Mouse (Mus musculus) stomach, embryonic 15.5 days (tissue): ENCODE measurements around the gene Mitd1. TPM values are rescaled to one million over a fixed set of nuclear protein-coding genes. Genes with fewer than 3 reads are reported as not detected.

ENCODE experiments used
- ATAC-seq: fragments of 200-750 bp; cut with Nextera tagmentation; 2 replicates; pipeline ENCODE4 v1.8.0; 2017; ENCODE audit warnings: low read depth, moderate number of reproducible peaks, moderate TSS enrichment; ENCODE audit not compliant: insufficient read depth, low FRiP score
- H3K27ac ChIP-seq: fragments of 300-500 bp; sonication (generic); 2 replicates; pipeline ENCODE4 v1.5.1; 2015; ENCODE audit warnings: mild to moderate bottlenecking, inconsistent platforms
- H3K27me3 ChIP-seq: fragments of 300-500 bp; sonication (generic); replicated peaks from 2 replicates; pipeline ENCODE4 v1.6.1; 2015; ENCODE audit warnings: inconsistent platforms
- H3K36me3 ChIP-seq: fragments of 300-500 bp; sonication (generic); 2 replicates; pipeline ENCODE4 v1.6.1; 2015; ENCODE audit warnings: inconsistent platforms
- H3K4me1 ChIP-seq: fragments of 300-500 bp; sonication (generic); 2 replicates; pipeline ENCODE4 v1.6.1; 2015; ENCODE audit warnings: inconsistent platforms
- H3K4me2 ChIP-seq: fragments of 300-500 bp; sonication (generic); 2 replicates; pipeline ENCODE4 v1.6.1; 2015; ENCODE audit warnings: mild to moderate bottlenecking, inconsistent platforms
- H3K4me3 ChIP-seq: fragments of 300-500 bp; sonication (generic); replicated peaks from 2 replicates; pipeline ENCODE4 v1.5.1; 2015; ENCODE audit warnings: inconsistent platforms
- H3K9ac ChIP-seq: fragments of 300-500 bp; sonication (generic); 2 replicates; pipeline ENCODE4 v1.6.1; 2015; ENCODE audit warnings: inconsistent platforms
- H3K9me3 ChIP-seq: fragments of 300-500 bp; sonication (generic); 2 replicates; pipeline ENCODE4 v1.6.1; 2016; ENCODE audit warnings: inconsistent platforms
- WGBS: fragments of 180-500 bp; shearing (Covaris S2); methylation state at CpG from one replicate; pipeline ENCODE4 v1.1.7; 2015; 5-methylcytosine and 5-hydroxymethylcytosine counted together
- polyA plus RNA-seq: library from polyadenylated mRNA; unstranded; fragments of >200 nt; fragmentation: Nextera tagmentation; extraction: Ambion mirVana; gene quantifications from 2 replicates; pipeline ENCODE4 v1.2.1, GENCODE M21; 2015

The Mitd1 gene
- polyA plus RNA-seq, 1 experiment from 2014 or later = 28.5 TPM

DNA sequence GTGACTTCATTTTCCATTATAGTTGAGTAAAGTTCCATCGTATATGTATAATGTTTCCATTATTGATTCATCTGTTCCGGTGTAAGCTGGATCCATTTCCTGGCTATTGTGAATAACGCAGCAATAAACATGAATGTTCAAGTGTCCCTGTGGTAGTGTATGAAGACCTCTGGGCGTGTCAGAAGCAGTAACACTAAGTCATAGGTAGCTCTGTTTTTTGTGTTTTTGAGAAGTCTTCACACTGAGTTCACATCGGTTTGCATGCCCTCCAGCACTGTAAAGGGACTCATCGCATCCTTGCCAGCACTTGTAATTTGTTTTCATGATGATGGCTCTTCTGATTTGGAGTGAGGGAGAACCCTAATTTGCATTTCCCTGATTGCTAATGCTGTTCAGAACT is 23.9 kb downstream of the Mitd1 start, which contains the start of gene Tsga10:
TSS of gene Tsga10 (minus strand) at position 144 of the 400 bp plus-strand sequence.
- no peaks in the 10 kb centered on the region for H3K27me3 ChIP-seq
- peak within 1 kb of the TSS; percentile 89 for H3K4me2 ChIP-seq
- no peaks in the 10 kb centered on the region for H3K36me3 ChIP-seq
- no peaks in the 10 kb centered on the region for H3K9me3 ChIP-seq
- peak within 1 kb of the TSS; percentile 90 for H3K27ac ChIP-seq
- WGBS = 82% methylated on average over 6 of the region's 6 CpGs
- peak within 1 kb of the TSS; percentile 45 for H3K9ac ChIP-seq
- H3K4me1 ChIP-seq = no peaks in the 10 kb centered on the region
- no peak for ATAC-seq
- peak within 1 kb of the TSS; percentile 70 for H3K4me3 ChIP-seq

GRCm38 (mm10) chr1:37865401-37866215 is 24.6 kb downstream of the Mitd1 start:
- Histone ChIP-seq H3K9ac (peak overlapping the region; percentile 45), H3K36me3 (no peaks in the 10 kb centered on the region), H3K4me1 (no peaks in the 10 kb centered on the region), H3K9me3 (no peaks in the 10 kb centered on the region), H3K27ac (peak overlapping the region; percentile 90), H3K4me3 (peak overlapping the region; percentile 70), H3K4me2 (peak overlapping the region; percentile 89), H3K27me3 (no peaks in the 10 kb centered on the region)
- no peak for ATAC-seq
- WGBS = 12% methylated on average over 23 of the region's 23 CpGs

DNA sequence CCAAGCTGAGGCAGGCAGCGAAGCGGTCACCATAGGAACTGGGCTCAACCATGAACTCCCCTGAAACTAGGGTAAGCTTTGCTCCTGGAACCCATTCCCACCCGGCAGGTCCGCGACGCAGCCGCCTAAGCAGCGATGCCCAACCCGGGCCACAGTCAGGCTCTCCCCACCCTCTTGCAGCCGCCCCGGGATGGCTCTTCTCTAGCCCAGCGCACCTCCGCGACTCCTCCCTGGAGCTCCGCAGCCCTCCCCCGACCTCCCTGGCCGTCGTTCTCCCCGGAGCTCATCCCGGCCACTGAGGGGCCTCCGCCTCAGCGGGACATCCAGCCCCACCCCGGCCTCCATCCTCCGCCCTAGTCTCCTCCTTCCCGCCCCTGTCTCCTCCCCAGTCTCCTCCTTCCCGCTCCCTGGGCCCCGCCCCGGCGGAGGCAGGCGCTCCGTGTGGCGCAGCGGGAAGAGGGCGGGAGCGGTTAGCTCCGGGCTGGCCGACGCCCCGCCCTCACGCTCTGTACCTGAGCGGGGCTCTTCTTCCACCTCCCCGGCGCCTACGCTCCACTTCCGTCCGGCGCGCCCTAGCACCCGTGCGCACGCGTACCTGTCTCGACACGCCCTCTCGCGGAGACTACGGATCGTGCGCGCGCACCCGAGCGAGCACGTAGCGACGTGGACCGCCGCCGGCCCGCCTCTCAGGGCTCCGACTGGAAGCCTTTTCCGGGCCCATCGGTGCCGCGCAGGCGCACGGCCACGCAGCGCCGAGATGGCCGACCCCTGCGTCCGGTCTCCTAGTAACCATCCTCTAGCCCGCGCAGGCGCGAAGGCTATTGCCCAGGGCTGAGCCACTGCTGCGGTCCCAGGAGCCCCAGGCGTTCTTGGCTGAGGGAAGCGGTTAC is 25.5 kb downstream of the Mitd1 start:
- Histone ChIP-seq H3K9me3 (no peaks in the 10 kb centered on the region), H3K4me3 (peak overlapping the region; percentile 70), H3K27me3 (no peaks in the 10 kb centered on the region), H3K36me3 (no peaks in the 10 kb centered on the region), H3K27ac (peak overlapping the region; percentile 90), H3K9ac (peak overlapping the region; percentile 58), H3K4me1 (no peaks in the 10 kb centered on the region), H3K4me2 (peak overlapping the region; percentile 89)
- WGBS = under 1% methylated on average over 77 of the region's 90 CpGs
- ATAC-seq = peak; percentile 99

GRCm38 (mm10) chr1:37850696-37851095 is 39.5 kb downstream of the Mitd1 start:
- H3K36me3 ChIP-seq = no peaks in the 10 kb centered on the region
- no peaks in the 10 kb centered on the region for H3K4me1 ChIP-seq
- no peak overlapping the region for H3K9ac ChIP-seq
- WGBS = 42% methylated on average over 2 of the region's 2 CpGs
- no peak overlapping the region for H3K27ac ChIP-seq
- H3K9me3 ChIP-seq = no peaks in the 10 kb centered on the region
- no peak overlapping the region for H3K4me3 ChIP-seq
- ATAC-seq = no peak
- no peak overlapping the region for H3K4me2 ChIP-seq
- H3K27me3 ChIP-seq = no peaks in the 10 kb centered on the region

GRCm38 (mm10) chr1:37846878-37847277 is 43.3 kb downstream of the Mitd1 start:
- H3K27ac ChIP-seq = no peak overlapping the region
- ATAC-seq = no peak
- H3K4me3 ChIP-seq = no peak overlapping the region
- no peaks in the 10 kb centered on the region for H3K36me3 ChIP-seq
- no peaks in the 10 kb centered on the region for H3K9me3 ChIP-seq
- no peak overlapping the region for H3K4me2 ChIP-seq
- H3K4me1 ChIP-seq = no peaks in the 10 kb centered on the region
- H3K27me3 ChIP-seq = no peaks in the 10 kb centered on the region
- WGBS = 75% methylated on average over 8 of the region's 8 CpGs
- H3K9ac ChIP-seq = no peak overlapping the region

- Histone ChIP-seq H3K9ac (no peak overlapping the region), H3K9me3 (no peaks in the 10 kb centered on the region), H3K27me3 (no peaks in the 10 kb centered on the region), H3K27ac (no peak overlapping the region), H3K4me2 (no peak overlapping the region), H3K4me1 (no peaks in the 10 kb centered on the region), H3K36me3 (no peaks in the 10 kb centered on the region), H3K4me3 (no peak overlapping the region)
- ATAC-seq = no peak
- WGBS = 71% methylated on average over 2 of the region's 2 CpGs
Measured at GRCm38 (mm10) chr1:37831681-37832080, 58.5 kb downstream of the Mitd1 start.

Other genes with a start within 250 kb of the Mitd1 start
- gene 2010300C02Rik, start 170.3 kb downstream of the Mitd1 start, polyA plus RNA-seq = 13.3 and 15.0 TPM in 2 replicates
- 4.2 and 4.8 TPM in 2 replicates for gene Tsga10, start 24.0 kb downstream of the Mitd1 start, polyA plus RNA-seq
- gene Lipt1, start 18.7 kb downstream of the Mitd1 start, polyA plus RNA-seq = 8.1 and 10.2 TPM in 2 replicates
- gene Mrpl30, start 66 bp upstream of the Mitd1 start, polyA plus RNA-seq = 227 and 243 TPM in 2 replicates
- not detected in 2 replicates for gene Lyg2, start 26.1 kb upstream of the Mitd1 start, polyA plus RNA-seq
- gene Lyg1, start 67.3 kb upstream of the Mitd1 start, polyA plus RNA-seq = not detected in 2 replicates
- gene Txndc9, start 107.5 kb upstream of the Mitd1 start, polyA plus RNA-seq = 128 and 132 TPM in 2 replicates
- gene Eif5b, start 107.6 kb upstream of the Mitd1 start, polyA plus RNA-seq = 32.5 and 33.1 TPM in 2 replicates
- 27.5 and 27.7 TPM in 2 replicates for gene Rev1, start 239.4 kb upstream of the Mitd1 start, polyA plus RNA-seq